Mouse (Mus musculus) G1E (cell line): ENCODE results near the gene Csnk1g2.

Experiments
- CTCF ChIP-seq: IDR thresholded peaks from 2 replicates; pipeline ENCODE4 v1.5.1; 2012; ENCODE audit warnings: low read depth, low read length, inconsistent platforms, mixed read lengths
- GATA1 ChIP-seq: IDR thresholded peaks from 2 replicates; pipeline ENCODE4 v1.6.1; 2012; ENCODE audit warnings: borderline replicate concordance, low read length, inconsistent platforms, mixed read lengths
- GATA2 ChIP-seq: IDR thresholded peaks from 2 replicates; pipeline ENCODE4 v1.6.1; 2012; ENCODE audit warnings: low read depth, low read length, inconsistent platforms, borderline replicate concordance
- TAL1 ChIP-seq: conservative IDR thresholded peaks from 2 replicates; pipeline ENCODE4 v1.6.1; 2012; ENCODE audit warnings: low read depth, low read length, inconsistent platforms, mixed read lengths

DNA sequence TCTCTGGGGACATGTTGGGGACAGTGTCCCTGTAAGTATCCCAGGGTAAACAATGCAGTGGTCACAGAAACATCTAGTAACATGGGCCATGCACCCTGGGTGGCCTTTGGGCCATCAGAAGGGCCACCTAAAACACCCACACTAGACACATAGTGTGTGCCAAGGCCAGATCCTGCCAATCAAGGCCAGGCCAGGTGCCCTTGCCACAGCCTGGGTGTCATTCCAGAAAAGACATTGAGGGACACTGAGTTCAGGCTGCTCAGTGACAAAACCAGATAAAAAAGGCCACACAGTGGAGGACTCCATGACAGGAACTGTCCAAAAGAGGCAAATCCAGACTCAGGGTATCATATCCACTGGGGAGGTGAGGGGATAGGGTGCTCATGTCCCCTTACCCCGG, 61.0 kb downstream of the Csnk1g2 start:
- no peak for TF ChIP-seq CTCF
- TF ChIP-seq GATA2 = no peak
- TF ChIP-seq GATA1 = no peak
- TF ChIP-seq TAL1 = no peak
